Mouse (Mus musculus) neutrophil, adult 5-6 weeks (primary cell): ENCODE measurements around the gene Trp53i11. TPM values are rescaled to one million over a fixed set of nuclear protein-coding genes. Genes with fewer than 3 reads are reported as not detected.
A peak's percentile ranks its signal among the peaks of the same experiment; 100 is the strongest.

Experiments used
- ATAC-seq: fragments of 151-379, 151-347 bp; 2 replicates; pipeline ENCODE4 v1.8.0; 2017; ENCODE audit warnings: mild to moderate bottlenecking, moderate TSS enrichment; ENCODE audit not compliant: insufficient number of reproducible peaks, poor library complexity, low FRiP score, severe bottlenecking; ENCODE audit errors: extremely low read depth
- total RNA-seq: library from RNA; stranded (forward); fragments of 200-1000 nt; gene quantifications from 2 replicates; pipeline ENCODE4 v1.2.3, GENCODE M21; 2017

The Trp53i11 gene
- total RNA-seq, 1 experiment from 2014 or later, result 132 TPM

GRCm38 (mm10) chr2:93191488-93192181 is 4.3 kb downstream of the Trp53i11 start:
- no peak for ATAC-seq

GRCm38 (mm10) chr2:93192182-93192560 is 4.8 kb downstream of the Trp53i11 start:
- ATAC-seq, result no peak

- ATAC-seq, result peak; percentile 79
Measured at GRCm38 (mm10) chr2:93192671-93193080, 5.3 kb downstream of the Trp53i11 start.

GRCm38 (mm10) chr2:93193806-93194205 is 6.5 kb downstream of the Trp53i11 start:
- no peak for ATAC-seq

GRCm38 (mm10) chr2:93198846-93199245 is 11.5 kb downstream of the Trp53i11 start:
- ATAC-seq, result peak; percentile 57; the same call in 1 of the 2 replicates

- ATAC-seq, result peak; percentile 30; the same call in 1 of the 2 replicates
Measured at GRCm38 (mm10) chr2:93199531-93199974, 12.2 kb downstream of the Trp53i11 start.

- no peak for ATAC-seq
Measured at GRCm38 (mm10) chr2:93200681-93201340, 13.5 kb downstream of the Trp53i11 start.

- ATAC-seq, result no peak
Measured at GRCm38 (mm10) chr2:93201997-93202396, 14.6 kb downstream of the Trp53i11 start.

- no peak for ATAC-seq
Measured at GRCm38 (mm10) chr2:93202782-93203181, 15.4 kb downstream of the Trp53i11 start.

GRCm38 (mm10) chr2:93203682-93204081 is 16.3 kb downstream of the Trp53i11 start:
- ATAC-seq, result no peak

- ATAC-seq, result no peak
Measured at GRCm38 (mm10) chr2:93204571-93204970, 17.2 kb downstream of the Trp53i11 start.

GRCm38 (mm10) chr2:93206126-93206525 is 18.8 kb downstream of the Trp53i11 start:
- no peak for ATAC-seq

GRCm38 (mm10) chr2:93212386-93212785 is 25.0 kb downstream of the Trp53i11 start:
- no peak for ATAC-seq

- no peak for ATAC-seq
Measured at GRCm38 (mm10) chr2:93212865-93213264, 25.5 kb downstream of the Trp53i11 start.

GRCm38 (mm10) chr2:93214192-93214591 is 26.8 kb downstream of the Trp53i11 start:
- ATAC-seq, result no peak

GRCm38 (mm10) chr2:93215790-93216189 is 28.4 kb downstream of the Trp53i11 start:
- ATAC-seq, result no peak

GRCm38 (mm10) chr2:93217015-93217414 is 29.7 kb downstream of the Trp53i11 start:
- ATAC-seq, result no peak

GRCm38 (mm10) chr2:93218353-93218990 is 31.1 kb downstream of the Trp53i11 start:
- no peak for ATAC-seq

GRCm38 (mm10) chr2:93219576-93219975 is 32.2 kb downstream of the Trp53i11 start:
- no peak for ATAC-seq

GRCm38 (mm10) chr2:93220447-93220846 is 33.1 kb downstream of the Trp53i11 start:
- ATAC-seq, result no peak
